Comparison of ENCODE assay signal across 26 mouse cellular contexts in genomic region chr14:109176602-109177179, GRCm38 (mm10).
DNase-seq lines count a peak whose midpoint lies in the region; ATAC-seq lines count a peak whose summit lies in the region.
"Had no signal": no experiment of that assay in that cellular context is flagged by ENCODE, and none has a peak within 500 bp of the region (broad histone marks: within the 10 kb centered on the region; RNA-seq: fewer than 3 reads in every experiment).

No protein-coding gene starts in this region.

- H3K4me2 ChIP-seq in forebrain, embryonic 13.5 days: no peak overlapping the region
- H3K4me2 ChIP-seq in midbrain, embryonic 14.5 days (ENCODE audit: low read length): no peak overlapping the region
- H3K4me2 ChIP-seq in midbrain, embryonic 16.5 days (ENCODE audit: low read length): no peak overlapping the region
- H3K4me2 ChIP-seq in midbrain, embryonic 15.5 days: no peak overlapping the region
- H3K4me2 ChIP-seq: embryonic facial prominence, embryonic 12.5 days; forebrain, embryonic 12.5 days; forebrain, embryonic 15.5 days had no signal

- no peaks in the 10 kb centered on the region for H3K4me1 ChIP-seq in forebrain, embryonic 13.5 days
- no peaks in the 10 kb centered on the region for H3K4me1 ChIP-seq in forebrain, embryonic 10.5 days
- no peaks in the 10 kb centered on the region for H3K4me1 ChIP-seq in midbrain, embryonic 14.5 days (ENCODE audit: control insufficient read depth, insufficient read depth, low read length)
- H3K4me1 ChIP-seq in midbrain, embryonic 16.5 days (ENCODE audit: control insufficient read depth, insufficient read depth, low read length): no peaks in the 10 kb centered on the region
- H3K4me1 ChIP-seq in midbrain, embryonic 15.5 days: no peaks in the 10 kb centered on the region
- H3K4me1 ChIP-seq: embryonic facial prominence, embryonic 10.5 days; embryonic facial prominence, embryonic 12.5 days; forebrain, embryonic 12.5 days had no signal

- H3K9ac ChIP-seq in forebrain, embryonic 13.5 days: no peak overlapping the region
- no peak overlapping the region for H3K9ac ChIP-seq in midbrain, embryonic 14.5 days (replicated peaks; ENCODE audit: low read length)
- no peak overlapping the region for H3K9ac ChIP-seq in midbrain, embryonic 16.5 days (ENCODE audit: low read depth, low read length)
- H3K9ac ChIP-seq in midbrain, embryonic 15.5 days: no peak overlapping the region
- H3K9ac ChIP-seq: embryonic facial prominence, embryonic 12.5 days; forebrain, embryonic 12.5 days; forebrain, embryonic 15.5 days; forebrain, postnatal 0 days had no signal

- no peaks in the 10 kb centered on the region for H3K27me3 ChIP-seq in forebrain, embryonic 13.5 days
- no peaks in the 10 kb centered on the region for H3K27me3 ChIP-seq in forebrain, embryonic 10.5 days (ENCODE audit: poor library complexity, severe bottlenecking)
- no peaks in the 10 kb centered on the region for H3K27me3 ChIP-seq in midbrain, embryonic 14.5 days (ENCODE audit: control insufficient read depth, insufficient read depth, low read length)
- no peaks in the 10 kb centered on the region for H3K27me3 ChIP-seq in midbrain, embryonic 16.5 days (ENCODE audit: control insufficient read depth, insufficient read depth, low read depth, low read length)
- H3K27me3 ChIP-seq in midbrain, embryonic 15.5 days (replicated peaks): no peaks in the 10 kb centered on the region
- H3K27me3 ChIP-seq: CH12.LX; embryonic facial prominence, embryonic 12.5 days; forebrain, embryonic 12.5 days; forebrain, embryonic 15.5 days; Patski had no signal

- H3K9me3 ChIP-seq in forebrain, embryonic 13.5 days (replicated peaks): no peaks in the 10 kb centered on the region
- no peaks in the 10 kb centered on the region for H3K9me3 ChIP-seq in forebrain, embryonic 10.5 days
- H3K9me3 ChIP-seq in midbrain, embryonic 14.5 days (ENCODE audit: control insufficient read depth, low read length): no peaks in the 10 kb centered on the region
- H3K9me3 ChIP-seq in midbrain, embryonic 16.5 days (replicated peaks; ENCODE audit: control insufficient read depth, low read length, poor library complexity, severe bottlenecking): no peaks in the 10 kb centered on the region
- H3K9me3 ChIP-seq in midbrain, embryonic 15.5 days: no peaks in the 10 kb centered on the region
- H3K9me3 ChIP-seq: embryonic facial prominence, embryonic 10.5 days; embryonic facial prominence, embryonic 12.5 days; forebrain, embryonic 12.5 days; forebrain, embryonic 15.5 days had no signal

- H3K27ac ChIP-seq in forebrain, embryonic 13.5 days: no peak overlapping the region
- no peak overlapping the region for H3K27ac ChIP-seq in forebrain, embryonic 10.5 days
- H3K27ac ChIP-seq in midbrain, embryonic 14.5 days (replicated peaks; ENCODE audit: low read depth, low read length): no peak overlapping the region
- H3K27ac ChIP-seq in midbrain, embryonic 16.5 days (ENCODE audit: low read length): no peak overlapping the region
- no peak overlapping the region for H3K27ac ChIP-seq in midbrain, embryonic 15.5 days
- H3K27ac ChIP-seq: embryonic facial prominence, embryonic 10.5 days; embryonic facial prominence, embryonic 12.5 days; forebrain, embryonic 12.5 days; forebrain, embryonic 15.5 days had no signal

- no peaks in the 10 kb centered on the region for H3K36me3 ChIP-seq in forebrain, embryonic 13.5 days (ENCODE audit: poor library complexity, severe bottlenecking)
- no peaks in the 10 kb centered on the region for H3K36me3 ChIP-seq in forebrain, embryonic 10.5 days (replicated peaks)
- H3K36me3 ChIP-seq in midbrain, embryonic 14.5 days (ENCODE audit: control insufficient read depth, insufficient read depth, low read length): no peaks in the 10 kb centered on the region
- no peaks in the 10 kb centered on the region for H3K36me3 ChIP-seq in midbrain, embryonic 16.5 days (ENCODE audit: control insufficient read depth, insufficient read depth, low read length)
- H3K36me3 ChIP-seq in midbrain, embryonic 15.5 days (replicated peaks): no peaks in the 10 kb centered on the region
- H3K36me3 ChIP-seq: embryonic facial prominence, embryonic 10.5 days; embryonic facial prominence, embryonic 12.5 days; forebrain, embryonic 12.5 days; forebrain, embryonic 15.5 days; G1E had no signal

- peak; percentile 36; the same call in 1 of the 2 replicates for ATAC-seq in forebrain, embryonic 13.5 days
- 0 out of 2 replicates have a peak, but pooled peaks have one; percentile 27 for ATAC-seq in midbrain, embryonic 14.5 days (ENCODE audit: low FRiP score, low TSS enrichment)
- ATAC-seq in midbrain, embryonic 16.5 days: no peak
- no peak for ATAC-seq in midbrain, embryonic 15.5 days (replicated peaks)
- ATAC-seq: activated CD4-positive, CD25-positive, alpha-beta regulatory T cell, adult 4 months; CD4-positive, CD25-positive, alpha-beta regulatory T cell, adult 4 months; forebrain, embryonic 15.5 days; forebrain, postnatal 0 days; Patski had no signal

- no peak overlapping the region for H3K4me3 ChIP-seq in forebrain, embryonic 13.5 days
- no peak overlapping the region for H3K4me3 ChIP-seq in forebrain, embryonic 10.5 days
- no peak overlapping the region for H3K4me3 ChIP-seq in midbrain, embryonic 14.5 days (replicated peaks; ENCODE audit: low read depth, low read length)
- no peak overlapping the region for H3K4me3 ChIP-seq in midbrain, embryonic 16.5 days (ENCODE audit: low read depth, low read length)
- no peak overlapping the region for H3K4me3 ChIP-seq in midbrain, embryonic 15.5 days
- H3K4me3 ChIP-seq: embryonic facial prominence, embryonic 10.5 days; embryonic facial prominence, embryonic 12.5 days; forebrain, embryonic 12.5 days; forebrain, embryonic 15.5 days had no signal

- peak; percentile 5 for DNase-seq in embryo, embryonic 10 days (ENCODE audit: low spot score)
- DNase-seq in embryo, embryonic 10.5 days (ENCODE audit: low spot score): no peak
- DNase-seq in forebrain, embryonic 10.5 days (ENCODE audit: extremely low spot score, low spot score): no peak
- DNase-seq in midbrain, embryonic 14.5 days: no peak
- DNase-seq: adrenal gland, adult 8-10 months; adrenal gland, postnatal 14 days; adrenal gland, postnatal 36 days; B cell, adult 2 months; cerebellum, adult 11-12 months; cerebellum, adult 2 months; cerebellum, adult 9-10 months; cerebellum, postnatal 10 days; cerebellum, postnatal 25 days; forebrain, postnatal 0 days had no signal

- WGBS in forebrain, embryonic 13.5 days: 71% methylated on average over 2 of the region's 2 CpGs
- WGBS in forebrain, embryonic 10.5 days: 75% methylated on average over 2 of the region's 2 CpGs
- WGBS in midbrain, embryonic 14.5 days: 82% methylated on average over 2 of the region's 2 CpGs
- WGBS in midbrain, embryonic 16.5 days: 90% methylated on average over 2 of the region's 2 CpGs
- 73% methylated on average over 2 of the region's 2 CpGs for WGBS in midbrain, embryonic 15.5 days

Comparison
In these comparisons a context has a peak if more than half of its experiments do, and no peak if none do; other contexts are left out.
1. ATAC-seq: peak in forebrain, embryonic 13.5 days (single experiment) and midbrain, embryonic 14.5 days (single experiment); none in midbrain, embryonic 16.5 days (single experiment) and midbrain, embryonic 15.5 days (single experiment).